Mouse (Mus musculus): ENCODE data around the gene Sem1. TPM values are rescaled to one million over a fixed set of nuclear protein-coding genes. Genes with fewer than 3 reads are reported as not detected.

The Sem1 gene
- 100 to 1,000 TPM; 144 to 164 TPM for total RNA-seq (2023)

DNA sequence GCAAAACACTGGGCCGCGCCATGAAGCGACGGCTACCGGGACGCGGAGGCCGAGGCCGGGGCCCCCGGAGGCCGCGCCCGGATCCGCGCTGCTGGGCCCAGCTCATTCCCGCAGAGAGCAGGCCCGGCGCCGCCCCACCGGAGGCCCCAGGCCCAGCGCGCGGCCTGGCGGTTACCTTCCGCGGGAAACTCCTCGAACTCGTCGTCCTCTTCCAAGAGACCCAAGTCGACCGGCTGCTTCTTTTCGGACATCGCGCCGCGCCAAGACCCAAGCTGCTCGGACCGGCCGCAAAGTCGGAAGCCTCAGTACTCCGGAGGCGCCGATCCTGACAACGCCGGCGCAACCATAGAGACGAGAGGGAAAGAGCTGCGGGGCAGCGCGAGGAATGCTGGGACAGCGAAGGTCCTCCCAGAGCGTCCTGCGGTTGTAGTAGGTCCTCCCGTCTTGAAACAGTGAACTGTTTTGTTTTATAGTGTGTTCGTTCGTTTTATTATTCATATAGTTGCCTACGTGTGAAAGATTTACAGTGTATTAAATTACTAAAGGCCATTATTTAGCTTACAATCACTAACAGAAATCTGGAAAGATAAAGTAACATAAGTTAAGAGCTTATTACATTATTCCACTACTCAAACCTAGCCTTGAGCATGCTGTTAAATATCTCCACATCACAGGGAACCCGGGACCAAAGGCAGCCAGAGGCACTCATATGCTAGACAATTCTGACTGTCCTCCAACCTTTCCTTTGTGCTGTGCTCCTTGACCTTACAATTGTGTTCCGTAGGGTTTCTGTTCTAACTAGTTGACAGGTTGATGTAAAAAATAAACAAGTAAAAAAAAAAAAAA is at the start of gene Sem1:
Gene Sem1, minus strand, starts transcription at position 360 of the 846 bp plus-strand sequence.

Measured in monocyte, adult 59 days (primary cell).